ENCODE assay signal across 13 mouse cellular contexts in genomic region chr13:95547090-95547611, GRCm38 (mm10). TPM values are rescaled to one million over a fixed set of nuclear protein-coding genes. Genes with fewer than 3 reads are reported as not detected.
DNase-seq lines count a peak whose midpoint lies in the region; ATAC-seq and TF ChIP-seq lines count a peak whose summit lies in the region.
"Had no signal": no experiment of that assay in that cellular context is flagged by ENCODE, and none has a peak within 500 bp of the region (broad histone marks: within the 10 kb centered on the region; RNA-seq: fewer than 3 reads in every experiment).

No protein-coding gene starts in this region.

- no peak overlapping the region for H3K27ac ChIP-seq in kidney, embryonic 15.5 days
- H3K27ac ChIP-seq in embryonic facial prominence, embryonic 10.5 days (replicated peaks) = peak overlapping the region; percentile 68; the same call in 1 of the 2 replicates
- 0 out of 2 replicates have a peak overlapping the region, but pooled peaks have one; percentile 40 for H3K27ac ChIP-seq in hindbrain, embryonic 13.5 days
- no peak overlapping the region for H3K27ac ChIP-seq in midbrain, postnatal 0 days (ENCODE audit: low read depth, low read length)

- peak overlapping the region; percentile 40 for H3K4me2 ChIP-seq in kidney, embryonic 15.5 days
- H3K4me2 ChIP-seq in hindbrain, embryonic 13.5 days = peak overlapping the region; percentile 11; the same call in 1 of the 2 replicates
- 0 out of 2 replicates have a peak overlapping the region, but pooled peaks have one; percentile 9 for H3K4me2 ChIP-seq in midbrain, postnatal 0 days (ENCODE audit: low read depth, low read length, poor library complexity, severe bottlenecking)

- peak; percentile 74 for ATAC-seq in kidney, embryonic 15.5 days (replicated peaks; ENCODE audit: low FRiP score)
- ATAC-seq in hindbrain, embryonic 13.5 days (ENCODE audit: low FRiP score) = peak; percentile 64
- ATAC-seq in midbrain, postnatal 0 days (ENCODE audit: low FRiP score) = peak; percentile 50; the same call in 1 of the 2 replicates
- ATAC-seq: activated CD4-positive, CD25-positive, alpha-beta regulatory T cell, adult 4 months; CD4-positive, CD25-positive, alpha-beta regulatory T cell, adult 4 months had no signal

- no peaks in the 10 kb centered on the region for H3K36me3 ChIP-seq in kidney, embryonic 15.5 days
- no peaks in the 10 kb centered on the region for H3K36me3 ChIP-seq in embryonic facial prominence, embryonic 10.5 days (replicated peaks)
- H3K36me3 ChIP-seq in hindbrain, embryonic 13.5 days = no peaks in the 10 kb centered on the region
- no peaks in the 10 kb centered on the region for H3K36me3 ChIP-seq in midbrain, postnatal 0 days (ENCODE audit: insufficient read depth, low read length)

- H3K4me3 ChIP-seq in kidney, embryonic 15.5 days (replicated peaks) = no peak overlapping the region
- 0 out of 2 replicates have a peak overlapping the region, but pooled peaks have one; percentile 9 for H3K4me3 ChIP-seq in embryonic facial prominence, embryonic 10.5 days
- no peak overlapping the region for H3K4me3 ChIP-seq in hindbrain, embryonic 13.5 days
- H3K4me3 ChIP-seq in midbrain, postnatal 0 days (ENCODE audit: low read depth, low read length) = no peak overlapping the region

- no peak for TF ChIP-seq CTCF in midbrain, postnatal 0 days (IDR thresholded peaks at IDR 0.05)

- 25% methylated on average over 12 of the region's 12 CpGs for WGBS in kidney, embryonic 15.5 days
- 30% methylated on average over 12 of the region's 12 CpGs for WGBS in embryonic facial prominence, embryonic 10.5 days
- WGBS in hindbrain, embryonic 13.5 days = 20% methylated on average over 12 of the region's 12 CpGs
- WGBS in midbrain, postnatal 0 days = 22% methylated on average over 12 of the region's 12 CpGs

- H3K9me3 ChIP-seq in kidney, embryonic 15.5 days (replicated peaks) = no peaks in the 10 kb centered on the region
- no peaks in the 10 kb centered on the region for H3K9me3 ChIP-seq in embryonic facial prominence, embryonic 10.5 days
- H3K9me3 ChIP-seq in hindbrain, embryonic 13.5 days = no peaks in the 10 kb centered on the region
- no peaks in the 10 kb centered on the region for H3K9me3 ChIP-seq in midbrain, postnatal 0 days (ENCODE audit: low read length)

- no peak overlapping the region for H3K9ac ChIP-seq in kidney, embryonic 15.5 days
- H3K9ac ChIP-seq in hindbrain, embryonic 13.5 days = no peak overlapping the region
- no peak overlapping the region for H3K9ac ChIP-seq in midbrain, postnatal 0 days (replicated peaks; ENCODE audit: low read length, poor library complexity, severe bottlenecking)

- peaks cover 40% of the 10 kb centered on the region for H3K4me1 ChIP-seq in kidney, embryonic 15.5 days
- peaks cover 44% of the 10 kb centered on the region for H3K4me1 ChIP-seq in embryonic facial prominence, embryonic 10.5 days
- H3K4me1 ChIP-seq in hindbrain, embryonic 13.5 days (replicated peaks) = peaks cover 37% of the 10 kb centered on the region
- H3K4me1 ChIP-seq in midbrain, postnatal 0 days (ENCODE audit: insufficient read depth, low read length) = peaks cover 6% of the 10 kb centered on the region; the same call in 1 of the 2 replicates

- H3K27me3 ChIP-seq in kidney, embryonic 15.5 days = no peaks in the 10 kb centered on the region
- peaks cover 3% of the 10 kb centered on the region; the same call in 1 of the 2 replicates for H3K27me3 ChIP-seq in embryonic facial prominence, embryonic 10.5 days (replicated peaks; ENCODE audit: low read depth, poor library complexity, severe bottlenecking)
- no peaks in the 10 kb centered on the region for H3K27me3 ChIP-seq in hindbrain, embryonic 13.5 days
- H3K27me3 ChIP-seq in midbrain, postnatal 0 days (ENCODE audit: insufficient read depth, low read length) = no peaks in the 10 kb centered on the region

- no peak for DNase-seq in kidney, adult 18-20 months
- peak; percentile 74 for DNase-seq in embryonic facial prominence, embryonic 10.5 days (ENCODE audit: low spot score)
- peak; percentile 53 for DNase-seq in midbrain, postnatal 0 days (ENCODE audit: low spot score)
- no peak for DNase-seq in right cerebral cortex, postnatal 4 days
- DNase-seq in adrenal gland, postnatal 36 days = no peak
- DNase-seq in cerebellum, postnatal 4 days (ENCODE audit: low spot score in 2 of 2) = no peak
- DNase-seq: cerebellum, adult 8-10 months; lung, postnatal 14 days; thymus, adult 2 months had no signal

RNA-seq across cellular contexts. Expression of gene F2rl1, which starts 22.1 kb away (rescaled TPM):
- polyA plus RNA-seq in kidney, embryonic 15.5 days (2015; fragmentation: Nextera tagmentation; extraction: Ambion mirVana) = 7.8 and 8.5 TPM in 2 replicates
- polyA plus RNA-seq in embryonic facial prominence, embryonic 10.5 days (2016; fragmentation: Nextera tagmentation; extraction: Ambion mirVana) = 0.15 and 0.19 TPM in 2 replicates
- not detected in 2 replicates for polyA plus RNA-seq in hindbrain, embryonic 13.5 days (2015; fragmentation: Nextera tagmentation; extraction: Ambion mirVana)
- total RNA-seq in midbrain, postnatal 0 days (2014; rRNA removed) = 0.16 and 0.19 TPM in 2 replicates
- polyA plus RNA-seq in midbrain, postnatal 0 days (2015; fragmentation: Nextera tagmentation; extraction: Ambion mirVana) = 0.21 TPM in 1 of 2 replicates, not detected in the other
- total RNA-seq in adrenal gland, postnatal 36 days (2021) = under 1 TPM; 0.10 to 0.20 TPM

Comparison
In these comparisons a context has a peak if more than half of its experiments do, and no peak if none do; other contexts are left out.
1. H3K27ac ChIP-seq: peak in embryonic facial prominence, embryonic 10.5 days (single experiment) and hindbrain, embryonic 13.5 days (single experiment); none in kidney, embryonic 15.5 days (single experiment) and midbrain, postnatal 0 days (single experiment).
2. DNase-seq: peak in embryonic facial prominence, embryonic 10.5 days (single experiment) and midbrain, postnatal 0 days (single experiment); none in kidney, adult 18-20 months (single experiment), right cerebral cortex, postnatal 4 days (single experiment), adrenal gland, postnatal 36 days (0 of 2) and cerebellum, postnatal 4 days (0 of 2).
3. Peak in every context shown above with its lines, with median percentiles within 50 percentile points of each other: ATAC-seq and H3K4me2 ChIP-seq.